Mouse (Mus musculus) intestine, postnatal 0 days (tissue): ENCODE data around the gene Fance. TPM values are rescaled to one million over a fixed set of nuclear protein-coding genes. Genes with fewer than 3 reads are reported as not detected.
"Not testable (repeated sequence)": the region's sequence is repeated elsewhere in the genome, so short reads cannot be mapped to it uniquely, and the experiment has no call there.

Source experiments
- ATAC-seq: fragments of 200-750 bp; cut with Nextera tagmentation; 2 replicates; pipeline ENCODE4 v1.8.0; 2017; ENCODE audit warnings: mild to moderate bottlenecking, moderate TSS enrichment, moderate library complexity
- H3K27ac ChIP-seq: fragments of 300-500 bp; sonication (generic); 2 replicates; pipeline ENCODE4 v1.5.1; 2014; ENCODE audit warnings: mild to moderate bottlenecking, low read depth, low read length, moderate library complexity
- H3K27me3 ChIP-seq: fragments of 300-500 bp; sonication (generic); replicated peaks from 2 replicates; pipeline ENCODE4 v1.6.1; 2014; ENCODE audit warnings: low read length, mixed read lengths; ENCODE audit not compliant: control insufficient read depth, insufficient read depth
- H3K36me3 ChIP-seq: fragments of 300-500 bp; sonication (generic); 2 replicates; pipeline ENCODE4 v1.6.1; 2014; ENCODE audit warnings: mild to moderate bottlenecking, moderate library complexity; ENCODE audit not compliant: control insufficient read depth, insufficient read depth
- H3K4me1 ChIP-seq: fragments of 300-500 bp; sonication (generic); replicated peaks from 2 replicates; pipeline ENCODE4 v1.6.1; 2014; ENCODE audit warnings: antibody characterized with exemption, low read length, mixed read lengths; ENCODE audit not compliant: control insufficient read depth, insufficient read depth
- H3K4me2 ChIP-seq: fragments of 300-500 bp; sonication (generic); replicated peaks from 2 replicates; pipeline ENCODE4 v1.6.1; 2014; ENCODE audit warnings: low read depth, mild to moderate bottlenecking, moderate library complexity
- H3K4me3 ChIP-seq: fragments of 300-500 bp; sonication (generic); 2 replicates; pipeline ENCODE4 v1.5.1; 2014; ENCODE audit warnings: low read depth, low read length
- H3K9ac ChIP-seq: fragments of 300-500 bp; sonication (generic); 2 replicates; pipeline ENCODE4 v1.6.1; 2014; ENCODE audit warnings: mild to moderate bottlenecking, low read depth, low read length
- H3K9me3 ChIP-seq: fragments of 300-500 bp; sonication (generic); 2 replicates; pipeline ENCODE4 v1.6.1; 2016; ENCODE audit warnings: mixed run types; ENCODE audit not compliant: control insufficient read depth
- CTCF ChIP-seq: sonication (generic); IDR thresholded peaks from 2 replicates; pipeline ENCODE4 v1.5.1; 2016; ENCODE audit warnings: low read depth, mild to moderate bottlenecking, control low read depth, antibody characterized with exemption, moderate library complexity
- WGBS: fragments of 180-500 bp; shearing (Covaris S2); extraction: QIAGEN DNeasy Blood & Tissue Kit; methylation state at CpG from one replicate; pipeline ENCODE4 v1.1.7; 2014; 5-methylcytosine and 5-hydroxymethylcytosine counted together
- polyA plus RNA-seq: library from polyadenylated mRNA; unstranded; fragments of >200 nt; fragmentation: Nextera tagmentation; extraction: Ambion mirVana; gene quantifications from 2 replicates; pipeline ENCODE4 v1.2.1, GENCODE M21; 2015

Gene Fance
- polyA plus RNA-seq, 1 experiment from 2014 or later = 10.3 TPM

GRCm38 (mm10) chr17:28351353-28351890, 38.1 kb downstream of the Fance start:
- Histone ChIP-seq H3K27me3 (no peaks in the 10 kb centered on the region), H3K9ac (peak overlapping the region; percentile 81), H3K36me3 (no peaks in the 10 kb centered on the region), H3K4me3 (peak overlapping the region; percentile 81), H3K27ac (peak overlapping the region; percentile 99), H3K4me2 (peak overlapping the region; percentile 83), H3K4me1 (peaks cover 8% of the 10 kb centered on the region), H3K9me3 (no peaks in the 10 kb centered on the region)
- no peak for ATAC-seq
- no peak for TF ChIP-seq CTCF
- 1% methylated on average over 29 of the region's 29 CpGs for WGBS

GRCm38 (mm10) chr17:28352018-28352417, 38.7 kb downstream of the Fance start:
- H3K4me3 ChIP-seq = no peak overlapping the region
- no peaks in the 10 kb centered on the region for H3K36me3 ChIP-seq
- no peak for TF ChIP-seq CTCF
- H3K9ac ChIP-seq = no peak overlapping the region; the same call in 1 of the 2 replicates
- no peaks in the 10 kb centered on the region for H3K9me3 ChIP-seq
- no peak for ATAC-seq
- H3K27ac ChIP-seq = no peak overlapping the region
- WGBS = 18% methylated on average over 11 of the region's 11 CpGs
- H3K4me2 ChIP-seq = no peak overlapping the region
- H3K4me1 ChIP-seq = peaks cover 8% of the 10 kb centered on the region
- no peaks in the 10 kb centered on the region for H3K27me3 ChIP-seq

- Histone ChIP-seq H3K9ac (no peak overlapping the region), H3K27ac (no peak overlapping the region), H3K27me3 (peaks cover 4% of the 10 kb centered on the region; the same call in 1 of the 2 replicates), H3K9me3 (no peaks in the 10 kb centered on the region), H3K4me1 (peaks cover 8% of the 10 kb centered on the region), H3K4me3 (no peak overlapping the region), H3K36me3 (no peaks in the 10 kb centered on the region), H3K4me2 (no peak overlapping the region)
- no peak for ATAC-seq
- TF ChIP-seq CTCF = no peak
- WGBS = 91% methylated on average over 12 of the region's 12 CpGs
Measured at GRCm38 (mm10) chr17:28355871-28356270, 42.6 kb downstream of the Fance start.

- H3K4me2 ChIP-seq, H3K4me3 ChIP-seq, H3K9me3 ChIP-seq, H3K36me3 ChIP-seq, H3K9ac ChIP-seq, H3K4me1 ChIP-seq, ATAC-seq, H3K27ac ChIP-seq: not testable (repeated sequence)
- 22% methylated on average over 23 of the region's 24 CpGs for WGBS
- H3K27me3 ChIP-seq = peaks cover 22% of the 10 kb centered on the region
Measured at GRCm38 (mm10) chr17:28358576-28359261, 45.4 kb downstream of the Fance start.

- Histone ChIP-seq H3K4me1 (peaks cover 5% of the 10 kb centered on the region; the same call in 1 of the 2 replicates), H3K4me3 (no peak overlapping the region), H3K36me3 (no peaks in the 10 kb centered on the region), H3K4me2 (no peak overlapping the region), H3K9ac (no peak overlapping the region), H3K9me3 (no peaks in the 10 kb centered on the region), H3K27me3 (peaks cover 36% of the 10 kb centered on the region), H3K27ac (no peak overlapping the region)
- 63% methylated on average over 9 of the region's 9 CpGs for WGBS
- TF ChIP-seq CTCF = no peak
- peak; percentile 20; the same call in 1 of the 2 replicates for ATAC-seq
Measured at GRCm38 (mm10) chr17:28360531-28361277, 47.4 kb downstream of the Fance start.

- Histone ChIP-seq H3K27me3 (peaks cover 36% of the 10 kb centered on the region), H3K36me3 (no peaks in the 10 kb centered on the region), H3K9me3 (no peaks in the 10 kb centered on the region), H3K27ac (no peak overlapping the region), H3K4me2 (peak overlapping the region; percentile 55), H3K4me1 (peaks cover 5% of the 10 kb centered on the region; the same call in 1 of the 2 replicates), H3K4me3 (peak overlapping the region; percentile 21), H3K9ac (no peak overlapping the region)
- no peak for TF ChIP-seq CTCF
- no peak for ATAC-seq
- 46% methylated on average over 11 of the region's 11 CpGs for WGBS
Measured at GRCm38 (mm10) chr17:28361921-28362652, 48.8 kb downstream of the Fance start.
